Mouse (Mus musculus) gastrocnemius, postnatal 4 days (tissue): ENCODE measurements at regions not wholly inside any gene's neighbourhood (a gene's known extent, or its start where the extent isn't known, plus 50 kb on each side); places are given as distances from the start of the nearest gene placed in this dataset.
A peak's percentile ranks its signal among the peaks of the same experiment; 100 is the strongest.

Experiments used
- DNase-seq, 2 experiments: peaks; one replicate each; pipeline ENCODE4 v3.0.0; 2021 to 2022; ENCODE audit warnings: low spot score in 2 of 2, mixed read lengths in 2 of 2

DNA sequence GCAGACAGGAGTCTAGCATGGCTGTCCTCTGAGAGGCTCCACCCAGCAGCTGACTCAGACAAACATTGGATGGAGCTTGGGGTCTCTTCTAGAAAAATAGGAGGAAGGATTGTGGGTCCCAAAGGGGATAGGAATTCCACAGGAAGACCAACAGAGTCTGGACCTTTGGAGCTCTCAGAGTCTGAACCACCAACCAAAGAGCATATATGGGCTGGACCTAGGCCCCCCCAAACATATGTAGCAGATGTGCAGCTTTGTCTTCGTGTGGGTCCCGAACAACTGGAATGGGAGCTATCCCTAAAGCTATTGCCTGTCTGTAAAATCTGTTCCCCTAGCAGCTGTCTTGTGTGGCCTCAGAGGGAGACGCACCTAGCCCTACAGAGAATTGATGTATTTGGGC is 50.1 kb upstream of the Cpm start:
- DNase-seq, result no peak

DNA sequence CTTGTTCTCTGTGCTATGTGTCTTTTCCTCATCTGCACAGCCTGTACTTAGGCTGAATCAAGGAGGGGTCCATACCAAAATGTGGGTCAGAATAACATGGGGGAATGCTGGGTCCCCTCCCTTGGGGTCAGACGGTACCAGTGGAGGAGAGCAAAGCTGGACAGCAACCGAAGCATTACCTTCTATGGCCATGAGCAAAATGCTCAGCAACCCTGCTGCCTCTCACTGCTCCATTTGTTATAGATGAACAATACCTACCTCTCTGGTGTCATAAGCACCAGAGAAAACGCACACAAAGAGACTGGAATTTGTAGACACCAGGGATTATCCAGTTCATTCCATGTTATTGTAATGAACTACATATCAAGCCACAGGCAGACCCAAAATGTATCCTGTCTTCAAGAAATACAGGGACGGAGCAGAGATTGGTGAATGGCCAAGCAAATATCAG is 50.6 kb upstream of the Cpm start:
- no peak for DNase-seq

DNA sequence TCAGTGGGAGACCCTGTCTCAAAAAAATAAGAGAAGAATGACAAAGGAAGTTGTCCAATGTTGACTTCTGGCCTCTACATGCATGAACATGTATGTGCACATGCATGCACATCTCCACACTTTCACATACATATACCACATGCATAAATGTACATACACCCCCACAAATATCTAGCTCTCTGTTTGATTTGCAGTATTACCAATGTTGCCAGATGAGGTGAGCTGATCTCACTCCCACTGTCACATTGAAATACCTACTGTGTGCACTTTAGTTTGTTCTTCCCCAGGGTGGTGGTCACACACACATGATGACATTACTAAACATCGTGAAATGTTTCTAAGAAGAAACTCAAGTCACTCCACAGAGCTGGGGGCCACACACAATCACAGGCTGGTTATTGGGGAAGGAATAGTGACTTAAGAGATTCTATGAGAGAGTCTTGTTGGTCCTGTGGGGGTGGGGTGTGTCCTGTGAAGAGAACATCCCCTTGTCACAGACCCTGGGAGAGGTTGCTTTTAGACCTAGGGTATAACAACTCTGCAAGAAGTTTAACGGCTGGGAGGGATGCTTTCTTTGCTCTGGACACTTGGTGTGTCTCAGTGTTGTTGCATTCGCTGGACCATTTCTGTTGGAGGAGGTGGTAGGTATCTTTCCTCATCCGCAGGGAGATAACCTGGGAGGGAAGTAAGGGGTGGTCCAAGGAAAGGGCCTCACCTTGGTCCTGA is 51.2 kb upstream of the Cpm start:
- DNase-seq, result no peak

DNA sequence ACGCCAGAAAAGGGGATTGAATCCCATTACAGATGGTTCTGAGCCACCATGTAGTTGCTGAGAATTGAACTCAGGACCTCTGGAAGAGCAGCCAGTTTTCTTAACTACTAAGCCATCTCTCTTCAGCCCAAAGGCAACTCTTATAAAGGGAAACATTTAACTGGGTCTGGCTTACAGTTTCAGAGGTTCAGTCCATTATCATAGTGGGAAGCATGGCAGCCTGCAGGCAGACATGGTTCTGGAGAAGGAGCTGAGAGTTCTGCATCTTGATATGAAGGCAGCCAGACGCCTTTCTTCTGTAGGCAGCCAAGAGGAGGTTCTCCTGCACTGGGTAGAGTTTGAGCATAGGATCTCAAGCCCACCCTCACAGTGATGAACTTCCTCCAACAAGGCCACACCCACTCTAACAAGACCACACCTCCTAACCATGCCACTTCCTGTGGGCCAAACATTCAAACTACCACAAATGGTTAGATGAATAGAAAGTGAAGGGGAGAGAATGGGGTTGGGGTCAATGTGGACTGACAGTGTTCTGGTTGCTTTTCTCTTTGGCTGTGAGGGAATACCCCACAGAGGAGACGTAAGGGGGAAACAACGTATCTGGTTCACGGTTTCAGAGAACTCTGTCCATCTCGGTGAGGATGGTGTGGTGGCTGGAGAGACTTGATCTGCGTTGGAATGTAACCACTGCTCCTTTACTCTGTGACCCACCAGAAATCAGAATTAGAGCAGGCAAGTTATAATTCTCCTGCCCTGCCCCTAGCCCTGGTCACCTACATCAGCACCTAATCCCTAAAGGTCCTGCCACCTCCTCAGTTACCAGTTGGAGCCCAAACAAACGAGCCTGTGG is 52.2 kb upstream of the Cpm start:
- no peak for DNase-seq

DNA sequence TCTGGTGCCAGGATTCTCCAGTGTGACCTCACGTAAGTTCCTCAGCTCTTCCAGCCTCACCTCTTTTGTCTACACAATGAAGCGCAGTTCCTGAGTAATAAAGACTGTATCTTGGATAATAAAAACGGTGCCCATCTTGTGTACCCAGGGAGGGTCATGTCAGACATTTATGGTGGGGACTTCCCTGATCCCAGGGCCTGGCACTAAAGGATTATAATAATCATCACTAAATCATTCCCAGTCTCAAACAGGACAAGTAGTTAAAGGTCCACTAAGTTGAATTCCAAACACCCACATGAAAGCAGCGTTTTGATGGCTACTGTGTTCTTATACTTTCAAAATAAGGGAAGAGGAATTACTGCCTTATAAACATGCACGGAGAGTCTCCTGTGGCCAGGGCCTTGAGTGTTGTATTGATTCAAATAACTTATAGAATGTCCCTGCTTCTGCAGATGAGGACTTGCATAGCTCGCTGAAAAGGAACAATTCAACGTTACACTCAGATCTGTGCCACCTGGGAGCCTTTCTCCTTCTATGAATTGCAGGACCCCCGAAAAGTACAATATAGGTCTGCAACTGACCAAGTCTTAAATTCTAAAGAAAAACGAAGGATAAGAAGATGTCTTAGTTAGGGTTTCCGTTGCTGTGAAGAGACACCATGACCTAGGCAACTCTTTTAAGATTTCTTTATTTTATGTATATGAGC is 53.0 kb upstream of the Cpm start:
- no peak for DNase-seq

DNA sequence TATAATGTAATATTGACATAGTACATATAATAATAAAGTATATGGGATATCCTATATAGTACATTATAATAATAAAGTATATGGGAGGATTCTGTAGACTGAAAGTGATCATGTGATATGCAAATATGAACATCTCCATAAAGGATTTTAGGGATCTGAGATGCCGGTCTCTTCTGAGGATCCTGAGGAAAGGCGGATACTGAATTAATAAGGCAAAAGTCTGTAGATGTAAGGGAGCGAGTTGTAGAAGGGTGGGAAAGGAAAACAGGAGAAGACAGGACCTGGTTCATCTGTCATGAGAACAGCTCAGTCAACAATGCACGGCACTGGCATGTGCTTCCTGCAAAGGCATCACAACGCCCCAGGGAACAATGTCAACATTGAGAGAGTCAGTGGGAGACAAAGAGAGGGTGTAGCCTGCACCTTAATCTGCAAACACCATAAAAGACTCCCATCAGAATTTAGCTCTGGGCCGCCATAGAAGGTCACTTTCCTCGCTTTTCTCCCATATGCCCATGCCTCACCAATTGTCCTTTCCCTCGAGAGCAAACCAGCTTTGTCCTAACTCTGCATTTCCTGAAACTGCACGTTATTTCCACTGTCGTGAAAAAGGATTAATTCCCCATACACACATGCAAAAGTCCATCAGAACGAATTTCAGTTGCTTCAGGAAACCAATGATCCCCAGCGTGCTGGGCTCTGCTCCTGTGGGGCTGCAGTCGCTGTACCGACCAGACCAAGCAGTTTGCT is 53.7 kb upstream of the Cpm start:
- no peak for DNase-seq

DNA sequence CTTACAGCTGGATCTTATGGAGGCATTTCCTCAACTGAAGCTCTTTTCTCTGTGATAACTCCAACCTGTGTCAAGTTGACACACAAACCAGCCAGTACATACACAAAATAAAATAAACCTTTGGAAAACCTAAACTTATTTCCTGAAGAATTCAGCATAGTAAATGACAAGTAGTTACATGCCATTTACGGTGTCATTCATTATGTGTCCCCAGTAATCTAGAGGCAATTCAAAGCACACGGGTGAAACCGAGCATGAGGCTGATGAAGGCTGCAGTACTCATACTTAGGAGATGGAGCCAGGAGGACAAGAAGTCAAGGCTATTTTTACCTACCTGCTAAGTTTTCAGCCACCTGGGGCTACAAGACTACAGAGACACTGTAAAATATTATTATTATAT is 54.4 kb upstream of the Cpm start:
- no peak for DNase-seq

DNA sequence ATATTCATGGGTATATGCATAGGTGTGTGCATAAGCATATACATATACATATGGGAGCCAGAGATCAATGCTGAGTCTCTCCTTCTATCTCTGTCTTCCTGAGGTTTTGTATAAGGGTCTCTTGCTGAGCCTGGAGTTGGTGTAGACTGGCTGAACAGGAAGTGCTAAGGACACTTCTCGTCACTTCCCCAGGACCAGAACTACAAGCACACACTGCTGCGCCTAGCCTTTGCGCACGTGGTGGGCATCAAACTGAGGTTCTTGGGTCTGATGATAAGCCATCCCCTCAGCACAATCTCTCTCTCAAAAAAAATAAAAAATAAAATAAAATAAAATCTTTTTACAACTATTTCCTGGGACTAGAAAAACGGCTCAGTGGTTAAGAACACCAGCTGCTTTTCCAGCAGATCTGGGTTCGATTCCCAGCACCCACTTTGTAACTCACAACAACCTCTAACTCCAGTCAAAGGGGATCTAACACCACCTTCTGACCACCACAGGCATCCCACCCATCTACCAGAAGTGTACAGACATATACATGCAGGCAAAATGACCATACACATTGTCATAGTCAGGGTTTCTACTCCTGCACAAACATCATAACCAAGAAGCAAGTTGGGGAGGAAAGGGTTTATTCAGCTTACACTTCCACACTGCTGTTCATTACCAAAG is 55.1 kb upstream of the Cpm start:
- DNase-seq, result no peak

DNA sequence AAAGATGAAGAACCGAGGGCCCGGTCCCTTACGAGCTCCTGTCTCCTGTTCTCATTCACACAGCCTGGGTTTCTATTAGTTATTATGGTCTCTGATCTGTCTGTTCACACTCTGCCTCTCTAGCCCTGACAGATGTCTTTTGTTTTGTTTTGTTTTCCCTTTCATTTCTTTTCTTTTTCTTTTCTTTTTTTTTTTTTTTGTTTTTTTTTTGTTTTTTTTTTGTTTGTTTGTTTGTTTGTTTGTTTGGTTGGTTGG is 55.8 kb upstream of the Cpm start:
- no peak for DNase-seq

DNA sequence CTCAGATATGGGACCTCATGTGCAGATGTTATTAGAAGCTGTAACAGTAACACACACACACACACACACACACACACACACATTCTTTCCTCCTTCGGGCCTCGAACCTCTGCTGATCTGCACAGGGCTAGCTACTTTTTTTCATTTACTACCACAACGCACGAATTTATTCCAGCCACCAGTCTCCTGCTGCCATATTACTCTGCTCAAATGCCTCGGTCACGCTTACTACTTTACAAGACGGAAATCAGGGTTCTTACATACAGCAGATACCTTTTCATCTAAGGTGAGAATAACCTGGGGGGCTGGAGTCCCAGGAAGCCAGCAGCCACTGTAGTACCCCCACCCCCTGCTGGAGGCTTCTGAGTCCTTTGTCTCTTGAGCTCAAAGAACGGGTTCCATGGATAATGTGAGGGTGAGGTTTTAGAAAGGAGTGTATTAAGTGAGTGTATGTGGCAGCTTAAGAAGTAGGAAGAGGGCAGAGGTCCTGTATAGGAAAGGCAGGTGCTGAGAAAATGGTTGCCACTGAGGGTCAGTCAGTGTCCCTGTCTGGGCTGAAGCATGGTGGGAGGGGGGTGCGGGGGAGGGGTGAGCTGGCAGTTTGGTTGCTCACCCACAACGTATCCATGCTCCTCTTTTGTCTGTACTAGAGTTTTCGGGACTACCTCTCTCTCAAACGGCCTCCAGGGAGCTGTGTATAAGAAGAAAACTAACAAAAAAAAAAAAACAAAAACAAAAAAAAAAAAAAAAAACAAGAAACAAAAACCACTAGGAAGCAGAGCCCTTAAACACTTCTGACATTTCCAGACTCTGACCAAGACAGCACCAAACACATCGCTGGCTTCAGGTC is 56.3 kb upstream of the Cpm start:
- DNase-seq, result no peak

DNA sequence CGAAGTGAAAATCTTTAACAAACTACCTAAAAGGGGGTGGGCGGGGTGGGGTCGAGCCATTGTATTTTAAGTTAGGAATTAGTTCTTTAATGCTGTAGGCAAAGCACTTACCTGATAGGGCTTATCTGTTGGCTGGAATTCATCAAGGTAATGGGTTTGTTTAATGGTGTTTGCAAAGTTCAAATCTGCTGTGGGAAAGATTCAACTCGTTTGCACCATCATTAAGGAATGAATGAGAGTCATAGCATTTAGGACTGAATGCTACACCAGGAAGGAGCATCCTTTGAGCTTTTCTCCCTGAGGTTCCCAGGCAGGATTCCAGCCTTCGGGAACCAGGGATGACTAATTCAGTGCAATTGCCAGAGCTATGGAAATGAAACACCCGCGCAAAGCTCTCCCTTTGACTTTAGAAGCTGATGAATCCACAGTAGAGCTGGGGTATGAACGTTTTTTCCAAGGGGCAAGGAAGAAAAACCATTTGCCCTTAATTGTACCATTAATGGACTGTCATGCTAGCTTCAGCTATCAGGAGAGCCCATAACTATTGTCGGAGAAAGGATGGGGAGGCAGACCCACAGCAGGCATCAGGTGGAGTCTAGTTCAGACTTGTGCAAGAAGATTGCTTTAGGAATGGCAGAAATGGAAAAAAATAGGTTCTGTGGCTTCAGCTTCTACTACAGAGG is 57.3 kb upstream of the Cpm start:
- DNase-seq, result peak in 1 of 2 experiments; percentile 45

DNA sequence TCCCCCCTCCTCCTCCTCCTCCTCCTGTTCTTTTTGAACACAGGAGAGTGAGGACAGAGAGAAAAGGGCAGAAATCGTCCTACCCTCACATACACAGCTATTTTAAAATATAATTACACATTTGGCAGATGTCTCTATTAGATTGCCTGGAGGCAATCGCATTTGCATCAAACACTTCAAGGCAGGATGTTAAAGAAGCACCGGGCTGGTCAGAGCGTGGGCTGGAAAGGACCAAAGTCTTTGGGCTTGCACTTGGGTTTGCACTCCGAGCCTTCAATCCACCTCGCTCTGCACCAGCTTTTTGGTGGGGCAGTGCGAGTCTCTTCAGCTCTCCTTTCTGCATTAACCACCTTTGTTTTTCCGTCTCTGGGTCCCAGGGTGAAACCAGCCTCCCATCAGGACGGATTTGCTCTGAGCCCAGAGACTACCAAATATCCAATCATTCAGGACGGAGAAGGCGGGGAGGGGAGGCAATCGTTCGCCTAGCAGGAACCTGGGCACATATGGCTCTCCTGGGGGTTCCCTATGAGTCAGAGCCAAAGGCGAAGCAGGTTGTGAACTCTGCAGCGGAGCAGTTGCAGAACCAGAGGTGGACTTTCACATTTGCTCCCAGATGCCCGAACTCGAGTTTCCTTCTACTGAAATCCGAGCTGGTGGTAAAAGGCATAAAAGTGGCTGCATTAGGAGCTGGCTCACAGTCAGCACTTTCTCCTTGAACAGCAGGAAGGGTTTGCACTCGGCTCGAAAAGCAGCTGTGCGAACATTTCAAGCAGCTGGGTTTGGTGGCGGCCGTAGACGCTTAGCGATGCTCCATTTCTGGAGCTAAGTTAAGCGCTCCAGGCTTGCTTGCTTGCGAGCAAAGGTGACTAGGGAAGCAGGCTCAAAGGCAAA is 58.1 kb upstream of the Cpm start:
- peak in 1 of 2 experiments; percentile 62 for DNase-seq

DNA sequence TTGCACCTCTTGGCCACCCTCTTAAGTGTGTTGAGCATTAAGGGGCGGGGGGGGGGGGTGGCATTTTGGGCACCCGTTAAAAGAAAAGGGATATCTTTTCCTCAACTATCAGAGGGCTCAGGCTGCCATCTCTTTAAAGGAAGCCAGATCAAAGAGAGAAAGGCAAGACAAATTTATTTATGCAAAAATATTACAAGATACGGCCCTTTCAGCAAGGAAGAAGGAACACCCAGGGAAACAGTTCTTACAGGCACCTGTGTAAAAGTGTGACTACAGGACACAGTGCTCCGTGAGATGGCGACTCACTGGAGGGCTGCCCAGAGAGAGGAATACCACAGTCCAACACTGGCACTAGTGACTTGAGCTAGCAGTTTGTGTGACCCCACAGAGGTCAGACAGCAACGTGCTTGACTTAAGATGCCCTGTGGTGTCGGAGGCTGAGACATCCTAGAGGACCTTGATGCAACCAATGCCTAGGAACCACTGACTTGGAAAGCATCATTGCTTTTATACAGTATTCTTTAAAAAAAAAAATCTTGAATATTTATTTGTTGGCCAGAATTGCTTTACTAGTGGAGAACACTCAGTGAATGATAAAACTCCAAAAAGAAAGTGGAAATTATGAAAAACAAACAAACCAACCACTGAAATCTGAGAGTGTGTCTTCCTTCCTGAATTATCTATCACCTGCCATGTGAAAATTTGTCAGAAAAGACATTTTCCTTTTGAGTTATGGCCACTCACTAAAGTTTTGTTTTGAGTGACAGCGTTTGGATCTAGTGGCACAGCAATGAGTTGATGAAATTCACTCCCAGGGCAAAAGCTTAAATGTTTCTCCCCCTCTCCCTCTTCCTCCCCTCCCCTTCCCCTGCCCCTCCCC is 59.0 kb upstream of the Cpm start:
- DNase-seq, result no peak

DNA sequence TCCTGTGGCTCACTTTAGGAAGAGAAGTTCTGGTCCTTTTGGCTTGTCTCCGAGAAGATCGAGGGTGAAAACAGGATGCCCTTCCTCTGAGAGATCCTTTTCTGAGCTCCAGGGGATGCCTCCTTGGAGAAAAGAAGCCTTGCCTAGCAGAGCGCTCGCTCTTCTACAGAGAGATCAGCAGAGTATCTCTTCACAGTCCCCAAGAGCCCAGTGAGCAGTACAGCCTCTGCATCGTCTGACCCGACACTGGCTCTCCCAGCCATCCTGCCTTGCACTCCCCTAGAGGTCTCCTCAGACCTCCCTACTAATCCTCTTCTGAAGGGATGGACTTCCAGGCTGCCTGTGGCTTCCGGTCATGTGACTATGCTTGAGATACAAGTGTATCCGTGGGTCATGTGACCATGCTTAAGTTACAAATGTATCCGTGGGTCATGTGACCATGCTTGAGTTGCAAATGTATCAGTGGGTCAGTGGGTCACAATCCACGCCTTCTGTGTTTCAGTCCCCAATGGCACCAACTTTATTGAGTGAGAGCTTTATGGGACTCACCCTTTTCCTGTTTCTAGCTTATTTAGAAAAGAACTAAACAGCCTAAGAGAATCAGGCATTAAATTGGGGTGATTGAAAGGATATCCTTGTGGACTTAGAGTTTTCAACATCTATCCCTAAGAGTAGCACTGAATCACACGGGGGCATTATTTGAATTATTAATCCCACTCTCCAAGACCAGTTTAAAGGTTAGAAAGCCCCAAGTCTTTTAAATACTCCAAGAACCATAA is 59.8 kb upstream of the Cpm start:
- DNase-seq, result no peak

DNA sequence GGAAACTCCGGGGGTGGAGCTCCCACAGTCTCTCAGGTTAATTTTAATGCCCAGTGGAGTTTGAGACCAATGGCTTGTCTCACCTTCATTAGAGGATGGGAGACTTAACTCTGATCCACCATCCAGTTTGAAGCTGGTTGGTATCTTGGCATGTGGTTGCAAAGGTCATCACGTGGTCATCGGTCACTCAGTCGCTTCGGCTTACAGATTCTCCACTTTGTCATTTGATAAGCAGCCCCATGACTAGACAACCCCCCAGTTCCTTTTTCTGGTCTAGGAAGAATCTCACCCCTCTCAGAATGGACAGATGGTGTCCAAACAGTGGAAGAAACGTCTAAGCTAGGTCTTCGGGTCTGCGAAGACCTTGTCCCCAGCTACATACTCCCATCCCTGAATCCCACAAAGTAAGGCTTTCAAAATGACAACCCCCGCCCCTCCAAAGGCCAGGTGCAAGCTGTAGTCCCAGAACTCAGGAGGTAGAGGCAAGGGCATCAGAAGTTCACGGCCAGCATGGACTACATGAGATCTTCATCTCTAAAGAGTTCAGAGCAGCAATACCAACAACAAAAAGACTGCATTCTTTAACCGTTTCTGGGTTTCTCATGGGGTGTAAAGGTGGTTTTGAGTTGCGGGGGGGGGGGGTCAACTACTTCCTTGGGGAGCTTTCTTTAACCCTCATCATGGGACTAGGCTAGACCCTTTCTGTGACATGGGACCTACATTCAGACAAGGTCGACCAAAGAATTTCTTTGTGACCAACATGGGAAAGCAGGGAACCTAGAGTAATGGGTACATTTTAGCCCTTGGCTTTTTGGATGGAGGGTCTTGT is 60.6 kb upstream of the Cpm start:
- no peak for DNase-seq

DNA sequence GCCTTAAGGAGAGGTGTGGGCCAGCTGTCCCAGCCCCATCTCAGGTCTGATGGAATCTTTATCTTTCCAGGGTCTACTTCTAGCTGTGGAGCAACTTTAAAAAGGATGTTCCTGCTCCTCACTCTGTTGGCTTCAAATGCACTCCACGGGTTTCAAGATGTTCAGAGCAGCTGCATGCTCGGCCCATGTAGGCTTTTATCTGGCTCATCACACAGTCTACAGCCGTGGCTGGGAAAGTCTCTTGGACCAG is 61.2 kb upstream of the Cpm start:
- no peak for DNase-seq
